Mouse (Mus musculus) midbrain, embryonic 12.5 days (tissue): ENCODE measurements at regions not wholly inside any gene's neighbourhood (a gene's known extent, or its start where the extent isn't known, plus 50 kb on each side); places are given as distances from the start of the nearest gene placed in this dataset.

Source experiments
- ATAC-seq: fragments of 200-750 bp; cut with Nextera tagmentation; 2 replicates; pipeline ENCODE4 v1.8.0; 2017; ENCODE audit warnings: low read depth, moderate TSS enrichment, moderate library complexity; ENCODE audit not compliant: low FRiP score
- H3K27ac ChIP-seq: fragments of 300-500 bp; sonication (generic); replicated peaks from 2 replicates; pipeline ENCODE4 v1.5.1; 2016; ENCODE audit warnings: mild to moderate bottlenecking
- H3K27me3 ChIP-seq: fragments of 300-500 bp; sonication (generic); 2 replicates; pipeline ENCODE4 v1.6.1; 2016; ENCODE audit warnings: mild to moderate bottlenecking
- H3K36me3 ChIP-seq: fragments of 300-500 bp; sonication (generic); 2 replicates; pipeline ENCODE4 v1.6.1; 2016
- H3K4me1 ChIP-seq: fragments of 300-500 bp; sonication (generic); 2 replicates; pipeline ENCODE4 v1.6.1; 2016
- H3K4me2 ChIP-seq: fragments of 300-500 bp; sonication (generic); replicated peaks from 2 replicates; pipeline ENCODE4 v1.6.1; 2016; ENCODE audit warnings: mild to moderate bottlenecking, moderate library complexity
- H3K4me3 ChIP-seq: fragments of 300-500 bp; sonication (generic); 2 replicates; pipeline ENCODE4 v1.5.1; 2016; ENCODE audit warnings: mild to moderate bottlenecking
- H3K9ac ChIP-seq: fragments of 300-500 bp; sonication (generic); replicated peaks from 2 replicates; pipeline ENCODE4 v1.6.1; 2016; ENCODE audit warnings: mild to moderate bottlenecking, moderate library complexity
- H3K9me3 ChIP-seq: fragments of 300-500 bp; sonication (generic); 2 replicates; pipeline ENCODE4 v1.6.1; 2016; ENCODE audit warnings: mild to moderate bottlenecking
- WGBS: fragments of 180-500 bp; shearing (Covaris S2); methylation state at CpG from one replicate; pipeline ENCODE4 v1.1.7; 2016; 5-methylcytosine and 5-hydroxymethylcytosine counted together

DNA sequence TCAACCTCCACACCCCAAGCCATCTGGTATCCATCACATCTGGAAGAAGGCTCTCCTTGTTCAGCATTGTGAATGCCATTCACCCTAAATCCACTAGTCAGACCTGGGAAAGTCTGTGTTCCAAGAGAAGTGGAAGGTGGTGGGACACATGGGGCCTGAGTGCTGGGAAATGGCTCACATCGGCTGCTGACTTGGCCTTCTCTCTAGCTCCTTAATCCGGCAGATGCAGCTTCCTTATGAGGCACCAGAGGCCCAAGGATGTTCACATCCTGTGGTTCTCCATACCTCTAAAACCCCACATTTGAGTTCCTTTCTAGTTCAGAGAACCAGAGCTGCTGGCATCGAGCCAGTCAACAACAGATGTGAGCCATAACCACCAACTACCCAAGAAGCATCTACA is 142.9 kb downstream of the Dad1 start:
- H3K27me3 ChIP-seq, result no peaks in the 10 kb centered on the region
- no peak overlapping the region for H3K27ac ChIP-seq
- no peak for ATAC-seq
- no peaks in the 10 kb centered on the region for H3K36me3 ChIP-seq
- 89% methylated on average over 3 of the region's 3 CpGs for WGBS
- no peaks in the 10 kb centered on the region for H3K9me3 ChIP-seq
- peaks cover 19% of the 10 kb centered on the region for H3K4me1 ChIP-seq
- H3K4me3 ChIP-seq, result no peak overlapping the region
- no peak overlapping the region for H3K4me2 ChIP-seq
- no peak overlapping the region for H3K9ac ChIP-seq

DNA sequence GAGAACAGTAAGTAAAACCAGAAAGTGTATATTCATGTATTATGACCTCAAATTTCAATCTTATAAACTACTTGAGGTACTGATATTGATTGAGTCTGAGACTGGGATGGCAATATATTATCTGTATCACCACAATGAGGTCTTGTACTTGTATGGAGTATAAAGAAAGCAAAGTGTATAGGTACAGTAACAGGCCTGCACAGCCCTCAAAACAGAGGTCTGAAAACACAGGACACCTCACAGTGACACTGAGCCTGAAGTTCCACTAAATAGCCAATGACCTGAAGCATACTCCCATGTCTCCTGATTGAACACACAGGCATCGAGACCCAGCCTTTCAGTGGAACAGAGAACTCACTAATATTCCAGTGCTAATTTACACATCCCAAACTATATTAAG is 144.8 kb downstream of the Dad1 start:
- Histone ChIP-seq H3K9me3 (no peaks in the 10 kb centered on the region), H3K27me3 (no peaks in the 10 kb centered on the region), H3K9ac (no peak overlapping the region), H3K4me2 (no peak overlapping the region), H3K27ac (no peak overlapping the region), H3K4me3 (no peak overlapping the region), H3K36me3 (no peaks in the 10 kb centered on the region), H3K4me1 (peaks cover 19% of the 10 kb centered on the region)
- 89% methylated on average over 1 of the region's 1 CpGs for WGBS
- no peak for ATAC-seq

DNA sequence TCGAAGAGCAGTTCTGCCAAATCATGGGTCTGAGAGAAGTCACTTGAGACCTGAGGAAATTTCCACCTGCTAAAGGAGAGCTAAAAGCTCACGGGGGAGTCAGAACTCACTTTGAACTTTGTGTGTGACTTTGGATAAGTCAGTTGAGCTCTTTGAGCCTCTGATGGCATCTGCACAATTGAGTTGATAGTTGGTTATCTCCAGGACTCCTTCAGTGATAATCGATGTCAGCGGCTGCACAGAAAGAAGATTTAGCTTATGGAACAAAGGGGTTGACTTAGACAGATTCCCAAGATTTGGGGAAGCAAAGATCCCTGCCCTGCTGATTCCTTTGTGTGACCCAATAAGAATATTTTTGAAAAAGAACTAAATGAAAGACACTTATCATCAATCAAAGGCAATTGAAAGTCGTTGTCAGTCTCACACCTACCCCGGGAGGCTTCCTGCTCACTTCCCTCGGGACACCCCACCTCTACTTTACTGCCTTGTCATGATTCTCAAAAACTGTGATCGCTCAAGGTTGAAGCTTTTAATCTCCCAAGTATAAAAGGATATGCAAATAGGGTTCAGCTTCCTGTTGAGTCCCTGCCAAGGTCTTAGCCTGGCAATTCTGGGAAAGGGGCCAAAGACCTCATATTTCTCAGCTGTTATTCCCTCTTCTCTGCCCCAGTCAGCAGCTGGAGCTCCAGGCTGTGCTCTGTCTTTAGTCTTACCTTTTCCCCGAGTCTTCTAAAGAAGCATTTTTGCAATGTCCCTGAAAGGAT is 145.4 kb downstream of the Dad1 start:
- no peaks in the 10 kb centered on the region for H3K9me3 ChIP-seq
- ATAC-seq, result no peak
- no peaks in the 10 kb centered on the region for H3K36me3 ChIP-seq
- H3K4me3 ChIP-seq, result no peak overlapping the region
- H3K27me3 ChIP-seq, result no peaks in the 10 kb centered on the region
- WGBS, result 19% methylated on average over 9 of the region's 9 CpGs
- H3K4me1 ChIP-seq, result peaks cover 18% of the 10 kb centered on the region
- H3K9ac ChIP-seq, result no peak overlapping the region
- H3K27ac ChIP-seq, result no peak overlapping the region
- H3K4me2 ChIP-seq, result no peak overlapping the region

DNA sequence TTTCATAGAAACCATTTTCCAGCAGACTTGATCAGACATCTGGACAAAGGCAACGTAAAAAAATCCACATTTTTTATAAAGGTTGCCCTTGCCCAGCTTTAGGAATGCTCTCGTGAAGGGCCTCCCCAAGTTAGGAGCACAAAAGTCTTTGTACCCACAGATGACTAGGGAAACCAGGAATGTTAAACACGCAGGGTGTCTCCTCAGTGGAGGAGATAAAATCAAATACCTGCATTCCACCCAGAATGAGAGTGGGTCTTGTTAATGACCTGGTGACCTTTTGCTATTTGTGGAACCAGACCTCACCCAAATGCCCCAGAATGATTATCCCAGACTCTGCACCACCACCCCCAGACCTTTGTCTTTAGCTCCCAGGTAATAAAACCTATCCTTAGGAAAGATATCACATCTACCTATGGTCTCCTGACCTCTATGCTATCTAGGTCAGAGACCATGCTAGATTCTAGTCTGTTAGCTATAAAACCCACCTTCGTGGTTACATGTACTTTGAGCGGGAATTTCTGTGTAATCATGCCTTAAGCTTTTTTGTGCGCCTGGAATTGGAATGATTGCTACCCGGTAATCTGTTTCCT is 146.6 kb downstream of the Dad1 start:
- ATAC-seq, result no peak

DNA sequence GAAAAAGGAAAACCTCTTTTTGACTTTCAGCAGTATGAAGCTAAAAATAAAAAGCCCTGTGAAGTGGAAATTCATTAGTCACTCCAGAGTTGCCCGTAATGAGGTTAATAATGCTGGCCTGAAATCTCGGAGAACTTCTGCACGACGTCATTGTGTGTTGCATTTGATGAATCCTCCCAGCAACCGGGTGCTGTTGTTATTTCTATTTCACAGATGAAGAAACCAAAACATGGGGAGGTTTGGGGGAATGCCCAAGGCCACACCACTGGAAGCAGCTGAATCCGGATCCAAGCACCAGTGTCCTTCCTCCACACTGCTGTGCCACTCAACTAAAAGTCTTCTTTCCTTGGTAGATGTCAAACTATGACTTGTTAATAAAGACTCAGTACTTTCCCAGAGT is 149.7 kb downstream of the Dad1 start:
- Histone ChIP-seq H3K4me1 (peaks cover 13% of the 10 kb centered on the region), H3K4me3 (no peak overlapping the region), H3K9ac (no peak overlapping the region), H3K27ac (no peak overlapping the region), H3K4me2 (no peak overlapping the region), H3K9me3 (no peaks in the 10 kb centered on the region), H3K27me3 (no peaks in the 10 kb centered on the region), H3K36me3 (no peaks in the 10 kb centered on the region)
- no peak for ATAC-seq
- WGBS, result 90% methylated on average over 6 of the region's 6 CpGs

More for the DNA sequence above, 146.6 kb downstream of the Dad1 start:
- H3K4me2 ChIP-seq, result no peak overlapping the region
- H3K27ac ChIP-seq, result no peak overlapping the region
- H3K27me3 ChIP-seq, result no peaks in the 10 kb centered on the region
- 75% methylated on average over 7 of the region's 7 CpGs for WGBS
- H3K36me3 ChIP-seq, result no peaks in the 10 kb centered on the region
- H3K4me1 ChIP-seq, result peaks cover 13% of the 10 kb centered on the region
- H3K9me3 ChIP-seq, result no peaks in the 10 kb centered on the region
- no peak overlapping the region for H3K4me3 ChIP-seq
- no peak overlapping the region for H3K9ac ChIP-seq

DNA sequence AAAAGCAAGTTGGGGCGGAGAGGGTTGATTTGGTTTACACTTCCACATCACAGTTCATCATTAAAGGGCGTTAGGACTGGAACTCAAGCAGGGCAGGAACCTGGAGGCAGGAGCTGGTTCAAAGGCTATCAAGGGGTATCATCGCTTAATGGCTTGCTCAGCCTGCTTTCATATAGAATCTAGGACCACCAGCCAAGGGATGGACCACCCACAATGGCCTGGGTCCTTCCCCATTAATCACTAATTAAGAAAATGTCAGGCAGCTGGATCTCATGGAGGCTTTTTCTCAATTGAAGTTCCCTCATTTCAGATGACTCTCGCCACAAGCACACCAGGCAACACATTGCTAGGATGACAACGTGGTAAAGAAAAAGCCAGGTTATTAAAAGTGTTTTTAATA is 150.4 kb downstream of the Dad1 start:
- Histone ChIP-seq H3K4me1 (peaks cover 6% of the 10 kb centered on the region; the same call in 1 of the 2 replicates), H3K4me3 (no peak overlapping the region), H3K27me3 (no peaks in the 10 kb centered on the region), H3K9me3 (no peaks in the 10 kb centered on the region), H3K9ac (no peak overlapping the region), H3K27ac (no peak overlapping the region), H3K4me2 (no peak overlapping the region), H3K36me3 (no peaks in the 10 kb centered on the region)
- whole genome bisulfite sequencing, result 88% methylated on average over 5 of the region's 5 CpGs
- ATAC-seq, result no peak

DNA sequence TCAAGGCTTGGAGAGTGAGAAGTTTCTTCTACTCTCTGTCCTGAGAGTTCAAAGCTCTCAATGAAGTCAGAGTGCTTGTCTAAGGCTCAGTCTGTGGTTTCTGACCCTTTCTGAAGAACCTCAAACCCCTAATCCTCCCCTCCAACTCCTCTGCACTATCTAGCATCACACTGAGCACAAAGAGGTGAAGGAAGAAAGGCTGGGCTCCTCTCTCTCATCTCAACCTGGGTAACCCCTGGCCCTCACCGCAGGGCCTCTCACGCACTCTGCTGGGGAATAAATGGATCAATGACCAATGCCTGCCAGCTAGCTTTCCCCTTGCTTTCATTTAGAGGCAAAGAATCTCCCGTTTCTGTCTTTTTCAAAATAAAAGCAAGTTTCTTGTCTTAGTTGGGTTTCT is 150.8 kb downstream of the Dad1 start:
- Histone ChIP-seq H3K27ac (no peak overlapping the region), H3K27me3 (no peaks in the 10 kb centered on the region), H3K9me3 (no peaks in the 10 kb centered on the region), H3K4me1 (peaks cover 1% of the 10 kb centered on the region; the same call in 1 of the 2 replicates), H3K36me3 (no peaks in the 10 kb centered on the region), H3K4me2 (no peak overlapping the region), H3K4me3 (no peak overlapping the region), H3K9ac (no peak overlapping the region)
- no peak for ATAC-seq
- 53% methylated on average over 3 of the region's 3 CpGs for WGBS

DNA sequence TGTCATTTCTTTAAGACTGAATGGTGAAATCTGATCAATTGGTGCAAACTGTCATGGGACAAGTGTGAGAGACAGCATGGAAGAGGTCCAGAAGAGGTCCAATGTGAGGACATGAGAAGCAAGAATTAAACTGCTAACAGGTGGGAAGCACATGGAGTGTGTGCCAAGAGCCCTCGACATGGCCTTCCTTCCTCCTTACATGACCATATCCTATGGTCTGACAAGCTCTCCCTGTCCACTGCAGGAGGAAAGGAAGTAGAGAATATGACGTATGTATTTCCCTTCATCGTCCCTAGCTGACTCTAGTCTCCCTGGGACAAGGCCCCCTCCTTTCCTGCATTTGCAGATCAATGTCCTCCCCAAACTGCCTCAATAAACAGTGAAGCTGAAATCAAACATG is 152.1 kb downstream of the Dad1 start:
- Histone ChIP-seq H3K4me2 (no peak overlapping the region), H3K27me3 (no peaks in the 10 kb centered on the region), H3K4me3 (no peak overlapping the region), H3K9me3 (no peaks in the 10 kb centered on the region), H3K4me1 (no peaks in the 10 kb centered on the region; the same call in 1 of the 2 replicates), H3K9ac (no peak overlapping the region), H3K36me3 (no peaks in the 10 kb centered on the region), H3K27ac (no peak overlapping the region)
- ATAC-seq, result no peak
- 65% methylated on average over 3 of the region's 3 CpGs for WGBS

DNA sequence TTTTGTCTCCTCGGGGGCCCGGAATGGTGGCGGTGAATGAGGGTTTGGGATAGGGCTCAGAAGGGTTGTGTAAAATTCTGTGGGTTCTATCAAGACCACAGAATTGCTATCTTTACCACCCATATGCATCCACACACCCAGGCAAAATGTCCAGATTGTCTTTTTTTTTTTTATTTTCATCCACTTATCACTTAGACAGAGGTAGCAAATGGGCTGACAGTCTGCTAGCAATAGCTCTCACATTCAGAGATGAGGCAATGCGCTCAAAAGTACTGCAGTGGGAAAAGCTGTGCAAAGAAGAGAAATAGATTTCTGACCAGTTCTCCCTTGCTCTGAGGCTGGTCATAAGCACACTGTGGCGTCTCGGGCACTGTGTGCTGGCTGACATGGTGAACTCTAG is 154.5 kb downstream of the Dad1 start:
- Histone ChIP-seq H3K4me3 (no peak overlapping the region), H3K9me3 (no peaks in the 10 kb centered on the region), H3K27me3 (no peaks in the 10 kb centered on the region), H3K4me2 (no peak overlapping the region), H3K9ac (no peak overlapping the region), H3K27ac (no peak overlapping the region), H3K36me3 (no peaks in the 10 kb centered on the region), H3K4me1 (no peaks in the 10 kb centered on the region; the same call in 1 of the 2 replicates)
- no peak for ATAC-seq
- 90% methylated on average over 6 of the region's 6 CpGs for WGBS

DNA sequence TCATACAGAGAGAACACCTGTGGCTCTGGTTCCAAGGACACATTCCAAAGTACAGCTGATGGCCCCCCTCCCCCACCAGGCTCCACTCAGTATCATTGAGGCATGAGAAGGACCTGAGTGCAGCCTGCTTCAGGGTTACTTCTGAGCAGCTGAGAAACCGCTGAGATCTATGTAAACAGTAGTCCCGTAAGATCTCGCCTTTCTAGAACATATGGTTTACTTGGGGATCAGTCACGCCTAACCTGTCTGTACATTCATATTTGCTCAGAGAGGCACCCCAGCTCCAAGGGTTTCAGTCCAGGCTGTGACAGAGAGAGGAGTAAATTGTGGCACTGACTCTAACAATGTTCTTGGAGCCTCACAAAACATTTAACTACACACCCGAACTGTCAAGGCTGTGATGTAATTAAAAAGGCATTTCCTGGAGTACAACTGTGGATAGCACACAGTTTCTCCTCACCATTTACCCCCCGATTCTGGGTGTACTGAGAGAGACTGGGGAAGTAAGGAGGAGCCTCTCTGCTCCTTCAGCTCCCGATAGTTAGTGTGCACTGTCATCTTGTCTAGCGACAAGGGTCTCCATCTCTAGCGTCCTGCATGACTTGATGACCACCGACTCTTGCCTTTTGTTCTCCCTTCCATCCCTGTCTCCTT is 155.7 kb downstream of the Dad1 start:
- no peak overlapping the region for H3K4me3 ChIP-seq
- no peak overlapping the region for H3K4me2 ChIP-seq
- no peaks in the 10 kb centered on the region for H3K9me3 ChIP-seq
- H3K4me1 ChIP-seq, result no peaks in the 10 kb centered on the region; the same call in 1 of the 2 replicates
- H3K9ac ChIP-seq, result no peak overlapping the region
- H3K36me3 ChIP-seq, result no peaks in the 10 kb centered on the region
- no peak for ATAC-seq
- no peaks in the 10 kb centered on the region for H3K27me3 ChIP-seq
- no peak overlapping the region for H3K27ac ChIP-seq
- 78% methylated on average over 10 of the region's 10 CpGs for WGBS

DNA sequence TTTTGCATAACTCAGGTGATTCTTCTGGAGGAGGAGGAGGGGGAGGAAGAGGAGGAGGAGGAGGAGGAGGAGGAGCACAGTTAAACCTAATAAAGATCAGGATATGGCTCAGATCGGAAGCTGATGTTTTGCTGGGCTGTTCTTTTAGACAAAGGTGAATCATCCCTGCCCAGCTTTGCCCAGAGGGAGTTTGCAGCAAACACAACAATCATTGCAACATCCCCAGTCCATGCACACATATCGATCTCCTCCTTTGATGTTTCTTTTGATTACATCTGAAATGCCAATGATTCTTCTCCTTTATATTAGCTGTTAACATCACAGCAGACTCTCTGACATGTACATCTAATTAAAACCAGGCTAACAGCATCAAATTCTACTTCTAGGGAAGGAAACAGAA is 156.9 kb downstream of the Dad1 start:
- ATAC-seq, result no peak
- peaks cover 5% of the 10 kb centered on the region; the same call in 1 of the 2 replicates for H3K9me3 ChIP-seq

DNA sequence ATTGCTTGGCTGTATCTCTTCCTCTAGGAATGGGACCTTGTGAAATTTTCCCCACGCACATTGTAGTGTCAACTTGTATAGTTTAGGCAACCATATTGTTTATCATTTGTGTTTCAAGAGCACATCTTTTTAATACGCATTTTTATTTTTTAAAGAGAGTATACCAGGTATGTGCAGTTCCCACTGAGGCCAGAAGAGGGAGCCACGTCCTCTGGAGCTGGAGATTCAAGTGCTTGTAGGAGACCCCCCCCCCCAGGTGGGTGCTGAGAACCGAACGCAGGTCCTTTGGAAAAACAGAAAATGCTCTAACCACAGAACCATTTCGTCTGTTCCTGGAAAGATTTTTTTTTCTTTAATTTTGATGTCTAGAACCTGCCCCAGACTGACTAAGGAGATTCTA is 161.5 kb downstream of the Dad1 start:
- H3K4me1 ChIP-seq, result no peaks in the 10 kb centered on the region
- H3K27me3 ChIP-seq, result no peaks in the 10 kb centered on the region
- no peaks in the 10 kb centered on the region for H3K36me3 ChIP-seq
- no peak overlapping the region for H3K4me3 ChIP-seq
- no peak for ATAC-seq
- no peak overlapping the region for H3K27ac ChIP-seq
- 86% methylated on average over 6 of the region's 6 CpGs for WGBS
- no peak overlapping the region for H3K4me2 ChIP-seq
- H3K9ac ChIP-seq, result no peak overlapping the region
- H3K9me3 ChIP-seq, result peaks cover 5% of the 10 kb centered on the region; the same call in 1 of the 2 replicates

More for the DNA sequence above, 156.9 kb downstream of the Dad1 start:
- no peak overlapping the region for H3K9ac ChIP-seq
- H3K36me3 ChIP-seq, result no peaks in the 10 kb centered on the region
- no peak overlapping the region for H3K4me2 ChIP-seq
- H3K4me1 ChIP-seq, result no peaks in the 10 kb centered on the region; the same call in 1 of the 2 replicates
- H3K4me3 ChIP-seq, result no peak overlapping the region
- H3K27ac ChIP-seq, result no peak overlapping the region
- 61% methylated on average over 2 of the region's 2 CpGs for WGBS
- H3K27me3 ChIP-seq, result no peaks in the 10 kb centered on the region
